Mouse (Mus musculus): Measurements from ENCODE around the gene Ankrd34a.

The Ankrd34a gene

GRCm38 (mm10) chr3:96596228-96596707 lies at the start of gene Ankrd34a:
Gene Ankrd34a, plus strand, starts transcription at chr3:96596636.
- no peak for DNase-seq (ENCODE audit: low read depth)

- DNase-seq (ENCODE audit: low read depth), result no peak
These were observed 49.6 kb upstream of the Ankrd34a start for GRCm38 (mm10) chr3:96546880-96547279.

DNA sequence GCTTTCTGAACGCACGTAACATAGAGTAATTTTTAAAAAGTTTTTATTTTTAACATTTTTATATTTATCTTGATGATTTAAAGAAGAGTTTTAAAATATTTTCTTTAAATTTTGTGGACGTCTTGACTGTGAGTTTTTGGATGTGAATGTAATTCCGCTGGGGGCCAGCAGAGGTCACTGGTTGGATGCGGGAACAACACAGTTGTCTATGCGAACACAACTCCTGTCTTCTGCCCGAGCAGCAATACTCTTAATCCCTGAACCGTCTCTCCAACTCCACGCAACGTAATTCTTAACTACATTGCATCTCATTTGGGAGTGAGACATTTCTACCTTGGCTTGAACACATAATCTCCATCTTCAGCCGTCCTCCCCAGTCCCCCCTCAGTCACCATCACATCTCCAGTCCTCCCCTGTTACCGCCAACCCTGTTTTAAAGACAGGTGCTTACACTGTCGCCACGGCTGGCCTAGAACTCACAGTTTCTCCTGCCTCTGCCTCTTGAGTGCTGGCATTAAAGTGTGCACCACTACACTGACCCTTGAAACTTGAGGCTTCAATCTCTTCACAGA lies 49.0 kb upstream of the Ankrd34a start:
- DNase-seq (ENCODE audit: low read depth), result no peak

DNA sequence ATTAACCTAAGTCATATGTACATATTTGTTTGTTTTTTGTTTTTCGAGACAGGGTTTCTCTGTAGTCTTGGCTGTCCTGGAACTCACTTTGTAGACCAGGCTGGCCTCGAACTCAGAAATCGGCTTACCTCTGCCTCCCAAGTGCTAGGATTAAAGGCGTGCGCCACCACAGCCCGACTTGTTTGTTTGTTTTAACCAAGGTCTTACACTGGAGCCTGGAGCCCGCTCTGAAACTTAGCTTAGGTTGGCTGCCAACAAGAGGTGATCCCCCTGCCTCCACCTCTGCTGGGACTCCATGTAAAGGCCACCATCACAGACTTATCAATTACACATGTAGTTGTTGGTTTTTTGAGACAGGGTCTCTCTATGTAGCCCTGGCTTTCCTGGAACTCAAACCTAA lies 47.6 kb upstream of the Ankrd34a start:
- DNase-seq (ENCODE audit: low read depth), result no peak

DNA sequence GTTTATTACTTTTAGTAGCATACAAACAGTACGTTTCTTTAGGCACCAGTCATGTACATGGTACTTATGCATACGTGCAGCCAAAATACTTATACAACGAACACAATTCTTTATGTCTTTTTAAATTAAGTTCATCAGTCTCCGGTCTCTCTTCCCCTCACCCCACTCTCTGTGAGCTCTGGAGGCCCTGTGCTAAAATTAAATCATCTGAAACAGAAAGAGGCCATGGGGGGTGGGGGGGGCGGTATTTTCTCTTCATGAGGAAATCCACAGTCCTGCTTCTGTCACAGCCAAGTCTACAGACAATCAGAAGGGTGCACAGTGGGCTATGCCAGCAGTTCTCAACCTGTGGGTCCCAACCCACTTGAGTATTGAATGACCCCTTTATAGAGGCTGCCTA lies 47.1 kb upstream of the Ankrd34a start:
- DNase-seq (ENCODE audit: low read depth), result no peak

GRCm38 (mm10) chr3:96551203-96551602 lies 45.2 kb upstream of the Ankrd34a start:
- DNase-seq (ENCODE audit: low read depth), result peak; percentile 84

GRCm38 (mm10) chr3:96551890-96552289 lies 44.5 kb upstream of the Ankrd34a start:
- no peak for DNase-seq (ENCODE audit: low read depth)

DNA sequence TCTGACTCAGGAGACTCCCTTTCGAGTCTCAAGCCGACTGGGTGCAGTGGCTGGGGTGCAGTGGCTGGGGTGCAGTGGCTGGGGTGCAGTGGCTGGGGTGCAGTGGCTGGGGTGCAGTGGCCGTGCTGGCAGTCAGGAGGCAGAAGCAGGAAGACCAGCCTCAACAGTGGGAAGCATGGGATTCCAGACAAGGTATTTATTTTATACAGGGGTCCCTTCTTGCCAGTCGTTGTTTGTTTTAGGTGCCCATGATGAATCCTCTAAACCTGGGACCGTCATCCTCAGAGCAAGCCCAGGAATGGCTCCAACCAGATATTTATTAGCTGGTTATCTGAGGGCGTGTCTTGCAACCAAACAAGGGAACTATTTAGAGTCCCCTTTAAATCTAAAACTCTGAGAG lies 42.8 kb upstream of the Ankrd34a start:
- DNase-seq (ENCODE audit: low read depth), result no peak

DNA sequence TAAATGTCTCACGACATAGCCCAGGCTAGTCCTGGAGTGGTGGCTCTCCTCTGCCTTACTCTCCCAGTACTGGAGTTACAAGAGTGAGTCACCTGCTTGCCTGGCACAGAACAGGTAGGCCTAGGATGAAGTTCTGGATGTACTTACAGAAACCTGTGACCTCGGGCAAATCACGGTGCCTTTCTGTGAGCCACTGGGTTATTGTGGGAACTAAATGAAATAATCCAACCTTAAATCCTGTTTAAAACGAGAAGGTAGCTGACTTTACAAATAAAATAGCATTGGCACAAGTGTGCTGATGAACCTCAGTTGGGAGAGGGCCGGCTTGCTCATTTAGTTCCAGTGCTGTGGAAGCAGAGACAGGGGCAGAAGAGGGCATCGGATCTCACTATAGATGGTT lies 42.2 kb upstream of the Ankrd34a start:
- DNase-seq (ENCODE audit: low read depth), result no peak

DNA sequence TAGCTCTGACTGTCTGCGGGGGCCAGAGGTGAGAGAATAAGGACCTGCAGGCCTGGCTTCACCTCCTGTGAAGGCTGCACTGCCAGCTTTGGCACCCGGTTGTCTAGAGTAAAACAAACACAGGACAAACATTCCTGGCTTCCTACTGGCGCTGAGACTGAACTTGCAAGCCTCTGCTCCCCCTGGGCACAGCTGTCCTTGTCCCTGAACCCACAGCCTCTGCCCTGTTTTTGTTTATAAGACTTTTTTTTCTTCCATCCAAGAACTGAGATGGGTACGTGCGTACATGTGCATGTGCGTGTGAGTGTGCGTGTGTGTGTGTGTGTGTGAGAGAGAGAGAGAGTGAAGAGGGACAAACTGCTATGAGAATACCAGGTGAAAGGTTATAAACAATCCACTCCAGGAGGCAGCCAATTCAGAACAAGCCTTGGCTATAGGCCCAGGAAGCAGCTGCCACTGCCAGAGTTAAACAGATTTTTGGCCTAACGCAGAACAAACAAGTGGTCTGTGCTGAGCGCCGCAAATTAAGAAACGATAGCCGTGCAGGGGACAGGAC lies 41.3 kb upstream of the Ankrd34a start:
- DNase-seq (ENCODE audit: low read depth), result peak; percentile 79

- no peak for DNase-seq (ENCODE audit: low read depth)
These were observed 40.3 kb upstream of the Ankrd34a start for GRCm38 (mm10) chr3:96555999-96556614.

DNA sequence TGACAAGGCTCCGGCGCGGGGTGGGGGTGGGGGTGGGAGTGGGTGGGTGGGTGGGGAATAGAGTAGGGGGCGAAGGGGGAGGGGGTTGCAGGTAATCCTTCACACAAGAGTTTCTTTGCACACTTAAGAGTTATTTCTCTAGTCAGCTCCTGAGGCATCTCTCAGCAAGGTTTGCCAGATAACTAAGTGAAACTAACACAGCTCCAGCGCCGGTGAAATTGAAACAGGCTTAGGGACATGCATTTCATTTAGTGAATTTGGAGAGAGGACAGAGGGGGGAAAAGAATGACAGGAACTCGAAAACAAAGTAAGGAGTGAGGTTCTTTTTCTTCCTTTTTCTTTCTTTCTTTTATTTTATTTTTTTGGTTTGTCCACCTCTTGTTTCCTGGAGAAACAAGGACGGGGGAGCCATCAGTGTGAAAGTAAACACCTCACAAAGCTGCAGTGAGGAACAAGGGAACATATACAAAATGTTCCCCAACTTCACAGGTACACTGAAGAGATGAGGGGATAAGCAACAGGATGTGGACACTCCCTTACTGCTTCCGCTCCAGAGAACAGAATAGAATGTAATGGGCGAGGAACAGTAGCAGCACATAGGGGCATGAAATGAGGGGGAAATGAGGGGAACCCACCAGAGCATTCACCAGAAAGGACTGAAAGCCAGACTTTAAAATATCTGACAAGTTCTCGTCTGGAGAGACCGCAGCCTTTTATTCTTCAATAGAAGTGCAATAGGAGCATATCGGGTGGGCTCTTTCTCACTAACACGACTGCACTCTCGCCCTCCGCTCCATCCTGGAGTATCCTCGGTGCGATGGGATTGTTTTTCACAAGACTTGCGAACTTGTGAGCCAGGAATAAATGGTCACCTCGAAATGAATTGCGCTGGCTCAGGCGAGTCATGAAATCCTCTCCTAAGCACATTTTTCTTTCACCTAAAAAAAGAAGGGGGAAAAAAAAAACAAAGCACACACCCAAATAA lies 39.5 kb upstream of the Ankrd34a start:
- DNase-seq (ENCODE audit: low read depth), result no peak

- DNase-seq (ENCODE audit: low read depth), result peak; percentile 98
These were observed 38.7 kb upstream of the Ankrd34a start, which contains the start of gene Txnip for GRCm38 (mm10) chr3:96557694-96558093. Gene Txnip, plus strand, starts transcription at chr3:96557957.

DNA sequence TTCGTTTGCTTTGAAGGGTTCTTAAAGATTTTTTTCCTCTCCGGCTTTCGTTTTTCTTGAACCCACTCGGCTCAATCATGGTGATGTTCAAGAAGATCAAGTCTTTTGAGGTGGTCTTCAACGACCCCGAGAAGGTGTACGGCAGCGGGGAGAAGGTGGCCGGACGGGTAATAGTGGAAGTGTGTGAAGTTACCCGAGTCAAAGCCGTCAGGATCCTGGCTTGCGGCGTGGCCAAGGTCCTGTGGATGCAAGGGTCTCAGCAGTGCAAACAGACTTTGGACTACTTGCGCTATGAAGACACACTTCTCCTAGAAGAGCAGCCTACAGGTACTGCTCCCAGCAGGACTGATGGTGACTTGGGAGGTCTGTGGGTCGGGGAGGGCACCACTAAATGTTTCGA lies 38.3 kb upstream of the Ankrd34a start:
- DNase-seq (ENCODE audit: low read depth), result no peak

- no peak for DNase-seq (ENCODE audit: low read depth)
These were observed 37.7 kb upstream of the Ankrd34a start for GRCm38 (mm10) chr3:96558668-96559196.

DNA sequence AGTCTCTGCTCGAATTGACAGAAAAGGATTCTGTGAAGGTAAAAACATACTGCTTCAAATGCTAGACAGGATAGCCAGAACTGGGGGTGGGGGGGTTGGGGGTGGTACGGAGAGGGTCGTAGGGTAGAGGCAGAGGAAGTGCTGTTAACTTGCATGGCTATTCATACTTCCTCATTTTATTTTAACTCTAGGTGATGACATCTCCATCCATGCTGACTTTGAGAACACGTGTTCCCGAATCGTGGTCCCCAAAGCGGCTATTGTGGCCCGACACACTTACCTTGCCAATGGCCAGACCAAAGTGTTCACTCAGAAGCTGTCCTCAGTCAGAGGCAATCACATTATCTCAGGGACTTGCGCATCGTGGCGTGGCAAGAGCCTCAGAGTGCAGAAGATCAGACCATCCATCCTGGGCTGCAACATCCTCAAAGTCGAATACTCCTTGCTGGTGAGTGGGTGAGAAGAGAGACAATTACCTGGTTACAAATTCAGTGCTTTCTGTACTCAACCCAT lies 37.0 kb upstream of the Ankrd34a start:
- DNase-seq (ENCODE audit: low read depth), result no peak

DNA sequence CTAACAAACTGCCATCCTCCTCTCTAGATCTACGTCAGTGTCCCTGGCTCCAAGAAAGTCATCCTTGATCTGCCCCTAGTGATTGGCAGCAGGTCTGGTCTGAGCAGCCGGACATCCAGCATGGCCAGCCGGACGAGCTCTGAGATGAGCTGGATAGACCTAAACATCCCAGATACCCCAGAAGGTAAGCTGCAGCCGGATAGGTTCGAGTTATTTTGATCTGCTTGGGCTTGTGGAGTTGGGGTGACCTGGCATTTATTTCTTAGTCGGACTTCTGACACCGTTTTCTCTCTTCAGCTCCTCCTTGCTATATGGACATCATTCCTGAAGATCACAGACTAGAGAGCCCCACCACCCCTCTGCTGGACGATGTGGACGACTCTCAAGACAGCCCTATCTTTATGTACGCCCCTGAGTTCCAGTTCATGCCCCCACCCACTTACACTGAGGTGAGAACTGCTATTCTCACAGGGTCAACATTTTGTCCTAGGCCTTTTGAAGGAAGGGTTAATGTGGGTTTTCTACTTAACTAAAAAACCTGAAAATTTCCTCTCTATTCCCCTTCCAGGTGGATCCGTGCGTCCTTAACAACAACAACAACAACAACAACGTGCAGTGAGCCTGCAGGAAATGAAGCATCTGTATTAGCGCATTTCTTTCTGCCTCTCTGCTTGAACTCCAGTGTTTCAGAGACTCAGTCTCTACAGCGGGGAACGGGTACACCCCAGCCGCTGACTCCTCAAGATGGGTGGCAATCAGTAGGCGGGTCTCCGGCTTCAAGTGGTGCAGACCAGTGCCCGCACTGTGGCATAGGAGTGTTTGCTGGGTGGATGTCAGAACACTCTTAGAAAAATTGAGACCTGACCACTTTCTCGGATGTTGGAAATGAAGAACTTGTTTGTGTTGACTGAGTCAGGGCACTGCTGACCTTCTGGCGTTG lies 36.3 kb upstream of the Ankrd34a start:
- DNase-seq (ENCODE audit: low read depth), result no peak

DNA sequence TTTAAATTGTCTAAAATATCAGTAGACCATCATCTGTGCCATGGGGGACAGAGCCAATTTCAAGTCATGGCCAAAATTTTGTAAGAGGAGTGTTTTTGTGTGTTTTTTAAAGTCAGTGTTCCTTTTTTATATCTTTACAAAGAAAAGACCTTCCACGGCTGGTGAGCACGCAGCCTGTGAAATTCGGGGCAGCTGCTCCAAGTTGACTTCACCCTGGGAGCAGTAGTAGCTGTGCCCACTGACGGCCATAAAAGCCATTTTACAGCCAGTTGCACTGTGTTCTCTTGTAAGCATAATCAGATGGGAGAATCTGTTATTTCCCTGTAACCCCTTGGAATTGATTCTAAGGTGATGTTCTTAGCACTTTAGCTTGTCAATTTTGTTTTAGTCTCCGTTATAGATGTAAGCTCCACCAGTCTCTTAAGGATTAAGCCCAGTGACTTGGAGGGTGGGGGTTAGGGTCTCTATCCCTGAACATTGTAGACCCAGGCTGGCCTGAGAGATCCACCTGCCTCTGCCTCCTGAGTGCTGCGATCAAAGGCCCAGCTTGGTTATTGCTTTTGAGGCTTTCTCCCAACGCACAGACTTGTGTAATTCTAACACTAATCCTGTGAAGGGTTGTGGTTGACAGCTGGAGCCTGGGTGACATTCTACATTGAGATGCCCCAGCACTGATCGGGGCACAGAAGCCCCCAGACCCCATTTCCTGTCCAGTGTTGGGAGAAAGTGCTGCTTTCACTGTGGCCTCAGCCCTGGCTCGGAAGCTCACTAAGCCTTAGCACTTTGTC lies 35.4 kb upstream of the Ankrd34a start:
- no peak for DNase-seq (ENCODE audit: low read depth)

DNA sequence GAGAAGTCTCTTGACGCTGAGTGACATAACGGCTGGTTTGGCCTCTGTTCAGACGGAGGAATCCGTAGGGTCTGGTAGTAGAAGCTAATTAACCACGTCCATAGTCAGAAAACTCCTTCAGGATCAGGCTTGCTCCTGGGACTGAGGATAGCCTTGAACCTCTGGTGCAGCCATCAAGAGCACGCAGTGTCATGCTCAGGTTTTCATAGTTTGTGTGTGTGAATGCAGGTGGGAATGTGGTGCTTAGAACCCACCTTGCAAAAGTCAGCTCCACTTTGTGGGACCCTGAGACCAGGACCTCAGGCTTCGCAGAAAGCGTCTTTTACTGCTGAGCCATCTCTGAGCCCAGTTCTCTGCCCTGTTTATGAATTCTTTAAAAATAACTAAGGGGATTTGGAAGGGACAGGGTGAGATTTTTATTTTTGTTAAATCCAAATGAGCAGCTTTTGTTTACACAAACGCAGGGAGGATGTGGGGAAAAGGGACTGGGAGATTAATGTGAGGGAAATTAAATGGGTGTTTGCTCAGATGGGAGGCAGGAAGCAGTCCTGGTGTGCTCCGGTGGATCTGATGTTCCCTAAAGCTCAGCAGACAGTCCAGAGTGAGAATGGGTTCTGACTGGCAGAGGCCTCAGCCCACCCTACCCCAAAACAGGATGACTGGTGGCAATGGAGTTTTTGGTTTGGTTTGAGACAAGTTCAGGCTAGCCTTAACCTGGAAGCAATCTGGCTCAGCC lies 34.3 kb upstream of the Ankrd34a start:
- no peak for DNase-seq (ENCODE audit: low read depth)
